Mouse (Mus musculus) mature B cell (primary cell): ENCODE results near the gene Fubp1.

Experiments
- in situ Hi-C: fragments of 300-500 bp; cut with MboI; formaldehyde crosslinking; loops from 2 replicates; pipeline ENCODE4 v1.14.3; 2019

The Fubp1 gene

DNA sequence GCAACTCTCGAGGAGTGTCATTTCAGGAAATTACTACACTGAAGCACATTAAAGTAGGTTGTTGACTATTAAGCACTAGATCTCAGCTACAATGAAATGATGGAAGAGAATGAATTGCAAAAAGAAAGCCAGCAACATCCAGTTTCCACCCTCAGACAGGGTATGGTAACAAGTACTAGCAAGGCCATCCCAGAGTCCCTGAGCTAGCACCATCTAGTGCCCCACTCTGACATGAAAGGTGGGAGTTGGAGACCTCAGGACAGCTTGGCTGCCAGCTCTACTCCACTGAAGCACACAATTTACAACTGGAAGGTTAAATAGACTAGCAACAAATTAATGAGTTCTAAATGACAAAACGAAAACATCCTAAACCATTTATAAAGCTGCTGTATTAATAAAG is 67.7 kb downstream of the Fubp1 start:
- in situ Hi-C loops = no loop called here

DNA sequence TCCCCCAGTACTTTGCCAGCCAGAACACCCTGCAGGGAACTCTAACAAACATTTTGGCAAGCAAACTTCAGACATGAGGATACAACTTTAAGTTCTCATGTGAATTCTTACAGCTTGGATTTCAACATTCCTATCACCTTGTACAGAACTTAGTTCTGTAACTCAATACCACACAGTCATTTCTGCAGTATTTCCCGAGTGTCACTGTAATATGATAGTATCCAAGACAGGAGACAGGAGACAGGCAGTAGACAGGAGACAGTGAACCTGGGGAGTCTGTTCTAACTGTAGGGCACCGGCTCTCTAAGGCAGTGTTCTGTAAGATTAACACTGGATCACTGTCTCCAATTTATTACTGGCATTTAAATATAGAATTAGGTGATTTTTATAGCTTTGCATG is 68.2 kb downstream of the Fubp1 start:
- in situ Hi-C loops = no loop called here

- in situ Hi-C loops = no loop called here
These were observed 71.9 kb downstream of the Fubp1 start for GRCm38 (mm10) chr3:152282126-152282525.

- in situ Hi-C loops = no loop called here
These were observed 74.1 kb downstream of the Fubp1 start for GRCm38 (mm10) chr3:152284306-152284705.

- in situ Hi-C loops = no loop called here
These were observed 74.5 kb downstream of the Fubp1 start for GRCm38 (mm10) chr3:152284759-152285158.
